Mouse (Mus musculus) heart, adult 2 months (tissue): ENCODE data around the gene Rpl6. TPM values are rescaled to one million over a fixed set of nuclear protein-coding genes. Genes with fewer than 3 reads are reported as not detected.

Source experiments
- DNase-seq, 2 experiments: peaks; one replicate each; pipeline ENCODE4 v3.0.0; 2021
- H3K27ac ChIP-seq: fragments of 200-600 bp; 2 replicates; pipeline ENCODE4 v1.8.1; 2022
- H3K27me3 ChIP-seq: fragments of 200-500 bp; 2 replicates; pipeline ENCODE4 v1.6.1; 2012; ENCODE audit warnings: mild to moderate bottlenecking, low read length, inconsistent platforms, mixed read lengths; ENCODE audit not compliant: control insufficient read depth, insufficient read depth
- H3K36me3 ChIP-seq: fragments of 200-500 bp; 2 replicates; pipeline ENCODE4 v1.6.1; 2012; ENCODE audit warnings: low read length, inconsistent platforms; ENCODE audit not compliant: control insufficient read depth, insufficient read depth
- H3K4me1 ChIP-seq: fragments of 200-500 bp; 2 replicates; pipeline ENCODE4 v1.6.1; 2011; ENCODE audit warnings: low read length; ENCODE audit not compliant: control insufficient read depth, insufficient read depth
- H3K4me3 ChIP-seq: fragments of 200-600 bp; 2 replicates; pipeline ENCODE4 v1.8.1; 2022
- H3K79me2 ChIP-seq: fragments of 200-500 bp; replicated peaks from 2 replicates; pipeline ENCODE4 v1.6.1; 2012; ENCODE audit warnings: mild to moderate bottlenecking, inconsistent platforms, low read length, moderate library complexity, mixed read lengths; ENCODE audit not compliant: control insufficient read depth, insufficient read depth
- H3K9ac ChIP-seq: fragments of 200-500 bp; 2 replicates; pipeline ENCODE4 v1.6.1; 2012; ENCODE audit warnings: low read depth, mild to moderate bottlenecking, control low read depth, inconsistent platforms, low read length, mixed read lengths
- CTCF ChIP-seq: fragments of 200-600 bp; IDR thresholded peaks from 2 replicates; pipeline ENCODE4 v1.8.1; 2022; ENCODE audit warnings: antibody characterized with exemption, mild to moderate bottlenecking, moderate library complexity
- EP300 ChIP-seq: fragments of 200-500 bp; IDR thresholded peaks from 2 replicates; pipeline ENCODE4 v1.6.1; 2011; ENCODE audit warnings: low read depth, low read length, control low read depth; ENCODE audit not compliant: insufficient read depth
- POLR2A ChIP-seq: fragments of 200-500 bp; IDR thresholded peaks from 2 replicates; pipeline ENCODE4 v1.6.1; 2011; ENCODE audit warnings: mild to moderate bottlenecking, low read depth, low read length, control low read depth; ENCODE audit not compliant: insufficient read depth
- WGBS: fragments of 180-500 bp; shearing (Covaris S2); methylation state at CpG from one replicate; pipeline ENCODE4 v1.1.7; 2018; 5-methylcytosine and 5-hydroxymethylcytosine counted together
- intact Hi-C: fragments of 180-260 bp; cut with DNase I; formaldehyde crosslinking; loops from one replicate; pipeline ENCODE4 v1.15.1; 2025
- polyA plus RNA-seq: library from polyadenylated mRNA; depleted of rRNA; stranded (reverse); fragments of >200 nt; gene quantifications from 2 replicates; pipeline ENCODE4 v1.2.3, GENCODE M21; 2012; rRNA removed
- total RNA-seq, 2 experiments: library from RNA; stranded (reverse); gene quantifications; 2 replicates each; pipeline ENCODE4 v1.2.3; 2021

The Rpl6 gene
- total and polyA plus RNA-seq, 3 experiments = 168 to 571 (median 482) TPM

DNA sequence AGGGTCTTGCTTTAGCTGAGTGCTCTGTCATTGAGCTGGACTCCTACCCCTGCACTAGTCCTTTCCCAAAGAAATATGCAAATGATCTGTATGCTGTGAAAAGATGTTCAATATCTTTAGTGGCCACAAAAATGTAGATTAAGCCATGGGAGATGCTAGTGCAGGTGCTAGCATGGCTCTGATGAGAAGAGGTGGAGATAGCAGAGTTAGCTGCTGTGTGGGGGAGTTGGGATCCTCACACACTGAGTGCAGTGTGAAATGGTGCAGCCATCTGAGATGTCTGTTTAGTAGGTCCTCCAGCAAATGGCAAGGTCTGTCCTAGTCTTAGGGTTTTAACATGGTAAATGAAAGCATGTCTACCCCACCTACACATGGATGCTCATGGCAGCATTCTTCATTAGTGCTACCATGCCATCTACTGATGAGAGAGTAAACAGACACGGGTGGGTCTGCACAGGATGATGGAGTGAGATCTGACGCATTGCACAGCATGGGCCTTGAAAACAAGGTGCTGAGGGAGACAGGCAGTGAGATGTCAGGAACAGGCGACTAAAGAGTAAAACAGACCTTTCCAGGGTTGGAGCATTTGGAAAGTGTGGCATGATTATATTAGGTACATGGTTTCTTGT, 44.6 kb downstream of the Rpl6 start:
- H3K4me3 ChIP-seq = no peak overlapping the region
- TF ChIP-seq CTCF (no peak), EP300 (no peak), POLR2A (no peak)

GRCm38 (mm10) chr5:121249693-121250092, 45.4 kb downstream of the Rpl6 start:
- 77% methylated on average over 3 of the region's 3 CpGs for WGBS
- H3K4me3 ChIP-seq = no peak overlapping the region
- TF ChIP-seq CTCF (no peak), POLR2A (no peak), EP300 (no peak)
- no peak overlapping the region for H3K9ac ChIP-seq
- peaks cover 4% of the 10 kb centered on the region for H3K79me2 ChIP-seq
- H3K4me1 ChIP-seq = no peaks in the 10 kb centered on the region
- no peaks in the 10 kb centered on the region for H3K27me3 ChIP-seq
- no peaks in the 10 kb centered on the region for H3K36me3 ChIP-seq
- no peak overlapping the region for H3K27ac ChIP-seq
- no peak for DNase-seq
- intact Hi-C loops = no loop called here

More for the DNA sequence above, 44.6 kb downstream of the Rpl6 start:
- H3K9ac ChIP-seq = no peak overlapping the region
- H3K27me3 ChIP-seq = no peaks in the 10 kb centered on the region
- no peak overlapping the region for H3K27ac ChIP-seq
- no peaks in the 10 kb centered on the region for H3K36me3 ChIP-seq
- WGBS = 75% methylated on average over 3 of the region's 3 CpGs
- no peaks in the 10 kb centered on the region for H3K4me1 ChIP-seq
- intact Hi-C loops = no loop called here
- H3K79me2 ChIP-seq = peaks cover 4% of the 10 kb centered on the region
- no peak for DNase-seq

DNA sequence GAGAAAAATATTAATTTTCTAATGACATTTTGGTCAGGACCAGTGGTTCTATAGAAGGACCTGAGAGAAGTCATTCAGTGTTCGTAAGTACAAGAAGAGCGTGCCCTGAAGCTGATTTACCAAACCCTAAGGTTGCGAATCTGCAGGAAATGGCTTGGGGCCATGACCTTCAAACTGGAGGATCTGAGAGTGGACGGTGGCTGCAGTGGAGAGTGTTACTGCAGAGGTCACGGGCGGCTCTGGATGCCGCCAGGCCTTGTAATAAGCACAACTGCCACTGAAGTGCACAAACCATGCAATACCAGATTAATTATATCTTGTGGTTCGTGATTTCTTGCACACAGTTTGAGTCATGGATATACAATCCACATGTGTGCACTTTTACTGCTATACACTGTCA, 47.5 kb downstream of the Rpl6 start:
- intact Hi-C loops = no loop called here
- 43% methylated on average over 8 of the region's 8 CpGs for whole genome bisulfite sequencing
- Histone ChIP-seq H3K27me3 (no peaks in the 10 kb centered on the region), H3K4me1 (no peaks in the 10 kb centered on the region), H3K4me3 (no peak overlapping the region), H3K79me2 (peaks cover 3% of the 10 kb centered on the region), H3K9ac (no peak overlapping the region), H3K27ac (no peak overlapping the region), H3K36me3 (no peaks in the 10 kb centered on the region)
- DNase-seq = peak; percentile 39 to 54
- TF ChIP-seq EP300 = no peak
- TF ChIP-seq CTCF = no peak
- TF ChIP-seq POLR2A = no peak

- intact Hi-C loops = no loop called here
- WGBS = 90% methylated on average over 18 of the region's 18 CpGs
- Histone ChIP-seq H3K79me2 (peaks cover 1% of the 10 kb centered on the region; the same call in 1 of the 2 replicates), H3K4me1 (no peaks in the 10 kb centered on the region), H3K36me3 (no peaks in the 10 kb centered on the region), H3K9ac (no peak overlapping the region), H3K27me3 (no peaks in the 10 kb centered on the region), H3K4me3 (no peak overlapping the region), H3K27ac (no peak overlapping the region)
- DNase-seq = no peak
- TF ChIP-seq POLR2A (no peak), CTCF (no peak), EP300 (no peak)
Observed at GRCm38 (mm10) chr5:121253816-121254497, 49.7 kb downstream of the Rpl6 start.

GRCm38 (mm10) chr5:121254977-121255376, 50.7 kb downstream of the Rpl6 start:
- no peak for DNase-seq
- 89% methylated on average over 7 of the region's 7 CpGs for WGBS
- H3K4me3 ChIP-seq = no peak overlapping the region
- H3K9ac ChIP-seq = no peak overlapping the region
- no peaks in the 10 kb centered on the region for H3K79me2 ChIP-seq
- H3K27me3 ChIP-seq = no peaks in the 10 kb centered on the region
- no peaks in the 10 kb centered on the region for H3K36me3 ChIP-seq
- no peaks in the 10 kb centered on the region for H3K4me1 ChIP-seq
- intact Hi-C loops = no loop called here
- TF ChIP-seq CTCF = no peak
- no peak for TF ChIP-seq POLR2A
- no peak for TF ChIP-seq EP300
- no peak overlapping the region for H3K27ac ChIP-seq

Other genes with a start within 250 kb of the Rpl6 start
- gene Rph3a, start 194.4 kb upstream of the Rpl6 start, total RNA-seq = not detected
- 0.06 TPM in 1 of 2 replicates, not detected in the other for gene Rph3a, start 194.4 kb upstream of the Rpl6 start, polyA plus RNA-seq
- 100 to 1,000 TPM; 159 to 205 TPM for gene Ptpn11, start 13.1 kb upstream of the Rpl6 start, total RNA-seq
- 50.7 and 91.1 TPM in 2 replicates for gene Ptpn11, start 13.1 kb upstream of the Rpl6 start, polyA plus RNA-seq
- gene Hectd4, start 15.7 kb downstream of the Rpl6 start, total RNA-seq = 10 to 100 TPM; 22.6 to 23.1 TPM
- gene Hectd4, start 15.7 kb downstream of the Rpl6 start, polyA plus RNA-seq = 9.8 and 13.8 TPM in 2 replicates
- 10 to 100 TPM; 47.1 to 57.9 TPM for gene Trafd1, start 181.2 kb downstream of the Rpl6 start, total RNA-seq
- gene Trafd1, start 181.2 kb downstream of the Rpl6 start, polyA plus RNA-seq = 78.0 and 89.5 TPM in 2 replicates
- gene Naa25, start 193.5 kb downstream of the Rpl6 start, total RNA-seq = 10 to 100 TPM; 21.3 to 22.5 TPM
- 7.1 and 11.1 TPM in 2 replicates for gene Naa25, start 193.5 kb downstream of the Rpl6 start, polyA plus RNA-seq
- gene Tmem116, start 247.4 kb downstream of the Rpl6 start, total RNA-seq = 10 to 100 TPM in 1 of 2 experiments, 1 to 10 TPM in 1; 10.0 to 12.6 TPM
- gene Tmem116, start 247.4 kb downstream of the Rpl6 start, polyA plus RNA-seq = 16.2 and 27.9 TPM in 2 replicates
- 10 to 100 TPM; 67.6 to 73.3 TPM for gene Erp29, start 248.0 kb downstream of the Rpl6 start, total RNA-seq
- gene Erp29, start 248.0 kb downstream of the Rpl6 start, polyA plus RNA-seq = 29.4 and 43.4 TPM in 2 replicates